Mouse (Mus musculus) neural tube, embryonic 14.5 days (tissue): ENCODE data around the gene Ap1m2. TPM values are rescaled to one million over a fixed set of nuclear protein-coding genes. Genes with fewer than 3 reads are reported as not detected.

Experiments used
- ATAC-seq: fragments of 200-750 bp; cut with Nextera tagmentation; 2 replicates; pipeline ENCODE4 v1.8.0; 2017; ENCODE audit warnings: low read depth, mild to moderate bottlenecking, moderate TSS enrichment, moderate library complexity
- H3K27ac ChIP-seq: fragments of 300-500 bp; sonication (generic); 2 replicates; pipeline ENCODE4 v1.5.1; 2014; ENCODE audit warnings: low read depth, mild to moderate bottlenecking, control low read depth, low read length, moderate library complexity, mixed read lengths
- H3K27me3 ChIP-seq: fragments of 300-500 bp; sonication (generic); 2 replicates; pipeline ENCODE4 v1.6.1; 2014; ENCODE audit warnings: low read length; ENCODE audit not compliant: control insufficient read depth, insufficient read depth
- H3K36me3 ChIP-seq: fragments of 300-500 bp; sonication (generic); 2 replicates; pipeline ENCODE4 v1.6.1; 2014; ENCODE audit warnings: low read length, mixed read lengths; ENCODE audit not compliant: control insufficient read depth, insufficient read depth
- H3K4me1 ChIP-seq: fragments of 300-500 bp; sonication (generic); 2 replicates; pipeline ENCODE4 v1.6.1; 2014; ENCODE audit warnings: low read length; ENCODE audit not compliant: control insufficient read depth, insufficient read depth
- H3K4me2 ChIP-seq: fragments of 300-500 bp; sonication (generic); 2 replicates; pipeline ENCODE4 v1.6.1; 2014; ENCODE audit warnings: mild to moderate bottlenecking, low read depth, low read length, control low read depth
- H3K4me3 ChIP-seq: fragments of 300-500 bp; sonication (generic); 2 replicates; pipeline ENCODE4 v1.5.1; 2014; ENCODE audit warnings: low read depth, low read length, control low read depth, mixed read lengths
- H3K9ac ChIP-seq: fragments of 300-500 bp; sonication (generic); replicated peaks from 2 replicates; pipeline ENCODE4 v1.6.1; 2014; ENCODE audit warnings: low read depth, mild to moderate bottlenecking, control low read depth, low read length, mixed read lengths
- H3K9me3 ChIP-seq: fragments of 300-500 bp; sonication (generic); 2 replicates; pipeline ENCODE4 v1.6.1; 2016; ENCODE audit warnings: low read length; ENCODE audit not compliant: control insufficient read depth
- WGBS: fragments of 180-500 bp; shearing (Covaris S2); extraction: QIAGEN DNeasy Blood & Tissue Kit; methylation state at CpG from one replicate; pipeline ENCODE4 v1.1.7; 2014; 5-methylcytosine and 5-hydroxymethylcytosine counted together
- polyA plus RNA-seq: library from polyadenylated mRNA; unstranded; fragments of >200 nt; fragmentation: Nextera tagmentation; extraction: Ambion mirVana; gene quantifications from 2 replicates; pipeline ENCODE4 v1.2.1, GENCODE M21; 2014

The Ap1m2 gene
- polyA plus RNA-seq, 1 experiment from 2014 or later, result 2.3 TPM

DNA sequence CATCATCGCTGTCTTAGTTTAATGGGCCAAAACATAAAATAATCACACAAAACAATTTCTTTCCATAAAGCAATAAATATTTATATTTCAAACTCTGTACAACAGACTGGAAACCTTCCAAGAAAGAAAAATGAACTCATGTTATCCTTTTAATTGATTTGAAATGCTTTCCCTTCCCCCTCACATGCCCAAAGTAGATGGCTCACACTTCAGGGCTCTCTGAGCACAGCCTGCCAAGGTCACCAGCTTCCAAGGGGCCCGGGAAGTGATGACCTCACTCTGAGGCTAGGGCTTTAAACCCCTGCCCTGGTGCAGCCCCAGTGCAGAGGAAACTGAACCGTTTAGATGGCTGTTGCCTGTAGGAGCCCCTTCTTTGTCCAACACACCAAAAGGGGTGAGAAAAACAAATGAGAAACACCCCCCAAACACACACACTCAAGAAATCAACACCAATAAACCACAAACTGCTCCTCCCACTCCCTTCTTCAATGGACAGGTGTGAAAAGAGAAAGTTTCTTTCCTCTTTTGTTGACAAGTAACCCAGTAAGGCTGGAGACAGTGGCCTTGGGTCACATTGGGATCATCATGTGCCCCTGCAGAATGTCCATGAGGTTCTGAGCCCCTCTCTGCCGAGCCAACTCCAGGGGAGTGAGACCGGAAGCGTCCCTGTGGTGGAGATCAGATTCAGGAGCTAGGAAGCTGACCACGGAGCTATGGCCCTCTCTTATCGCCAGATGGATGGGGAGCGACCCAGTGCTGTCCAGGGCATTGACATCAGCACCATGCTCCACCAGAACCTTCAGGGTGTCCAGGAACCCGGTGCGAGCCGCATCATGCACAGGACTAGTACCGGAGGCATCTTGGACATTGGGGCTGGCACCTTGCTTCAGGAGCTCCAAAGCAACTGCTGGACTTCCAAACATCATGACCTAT is 23.5 kb downstream of the Ap1m2 start:
- peak overlapping the region; percentile 60; the same call in 1 of the 2 replicates for H3K9ac ChIP-seq
- peaks cover 13% of the 10 kb centered on the region; the same call in 1 of the 2 replicates for H3K36me3 ChIP-seq
- H3K27me3 ChIP-seq, result no peaks in the 10 kb centered on the region
- no peaks in the 10 kb centered on the region for H3K9me3 ChIP-seq
- peak overlapping the region; percentile 84 for H3K4me2 ChIP-seq
- H3K27ac ChIP-seq, result peak overlapping the region; percentile 78
- peak overlapping the region; percentile 65 for H3K4me3 ChIP-seq
- ATAC-seq, result no peak
- 79% methylated on average over 13 of the region's 13 CpGs for WGBS
- H3K4me1 ChIP-seq, result peaks cover 26% of the 10 kb centered on the region

DNA sequence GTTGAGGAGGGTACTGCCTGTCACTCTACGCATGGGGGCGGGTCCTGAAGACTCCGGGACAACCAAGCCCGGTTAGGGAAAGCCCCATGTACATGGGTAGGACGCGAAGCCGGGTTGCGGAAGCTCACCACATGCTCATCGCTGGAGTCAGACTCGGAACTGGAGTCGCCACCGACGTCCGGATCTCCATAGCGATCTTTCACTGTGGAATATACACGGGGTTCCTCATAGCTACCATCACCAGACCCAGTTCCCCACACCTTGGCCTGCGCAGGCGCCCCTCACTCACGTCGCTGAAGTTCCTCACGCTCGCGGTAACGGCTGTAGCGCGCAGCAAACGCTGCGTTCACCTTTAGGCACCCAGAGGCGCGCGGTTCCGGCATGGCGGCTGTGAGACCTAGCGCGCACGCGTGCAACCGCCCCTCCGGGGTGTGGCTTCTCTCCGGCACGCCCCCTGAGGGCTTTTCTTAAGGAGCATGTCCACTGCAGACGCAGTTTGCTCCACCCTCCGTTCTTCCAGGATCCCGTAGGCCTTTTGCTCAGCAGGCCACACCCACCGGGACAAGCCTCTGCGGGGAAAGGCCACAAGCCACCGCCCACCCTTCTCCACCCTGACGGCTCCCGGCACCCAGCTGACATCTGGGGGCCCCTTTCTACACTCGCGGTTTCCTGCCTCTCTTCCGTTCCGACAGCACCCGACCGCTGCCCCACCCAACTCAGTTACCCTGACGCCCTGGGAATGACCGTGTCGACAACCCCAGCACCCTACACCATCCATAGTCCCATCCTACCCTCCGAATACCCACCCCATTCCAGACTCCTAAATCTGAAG is 24.4 kb downstream of the Ap1m2 start, which contains the start of gene Kri1:
Kri1 (minus strand) TSS at position 399 of the 832 bp plus-strand sequence.
- H3K4me3 ChIP-seq, result peak within 1 kb of the TSS; percentile 65
- peak within 1 kb of the TSS; percentile 78 for H3K27ac ChIP-seq
- peak within 1 kb of the TSS; percentile 60 for H3K9ac ChIP-seq
- H3K27me3 ChIP-seq, result no peaks in the 10 kb centered on the region
- peaks cover 16% of the 10 kb centered on the region; the same call in 1 of the 2 replicates for H3K36me3 ChIP-seq
- no peaks in the 10 kb centered on the region for H3K9me3 ChIP-seq
- peaks cover 26% of the 10 kb centered on the region for H3K4me1 ChIP-seq
- peak within 1 kb of the TSS; percentile 84 for H3K4me2 ChIP-seq
- under 1% methylated on average over 59 of the region's 59 CpGs for WGBS
- ATAC-seq, result peak; percentile 74

DNA sequence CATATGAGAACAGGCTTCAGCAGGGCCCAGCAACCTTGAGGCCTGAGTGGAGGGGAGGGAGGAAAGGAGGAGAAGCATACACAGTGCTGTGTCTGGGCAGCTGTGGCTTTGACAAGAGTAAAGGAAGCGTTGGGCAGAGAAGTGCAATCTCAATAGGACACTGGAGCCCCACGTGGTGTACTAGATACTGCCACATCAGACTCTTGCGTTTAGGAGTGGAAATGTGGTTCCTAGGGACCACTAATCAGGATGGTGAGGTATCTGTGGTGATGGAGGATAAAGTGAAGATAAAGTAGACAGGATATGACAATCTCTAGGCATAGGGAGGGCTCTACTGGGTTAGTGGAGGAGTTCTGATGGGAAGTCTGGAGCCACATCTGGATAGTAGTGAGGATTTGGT is 25.4 kb downstream of the Ap1m2 start:
- Histone ChIP-seq H3K36me3 (peaks cover 16% of the 10 kb centered on the region; the same call in 1 of the 2 replicates), H3K9me3 (no peaks in the 10 kb centered on the region), H3K4me1 (peaks cover 26% of the 10 kb centered on the region), H3K4me3 (peak overlapping the region; percentile 65), H3K27ac (no peak overlapping the region; the same call in 1 of the 2 replicates), H3K4me2 (peak overlapping the region; percentile 84), H3K9ac (peak overlapping the region; percentile 60; the same call in 1 of the 2 replicates), H3K27me3 (no peaks in the 10 kb centered on the region)
- 63% methylated on average over 3 of the region's 3 CpGs for WGBS
- ATAC-seq, result no peak

DNA sequence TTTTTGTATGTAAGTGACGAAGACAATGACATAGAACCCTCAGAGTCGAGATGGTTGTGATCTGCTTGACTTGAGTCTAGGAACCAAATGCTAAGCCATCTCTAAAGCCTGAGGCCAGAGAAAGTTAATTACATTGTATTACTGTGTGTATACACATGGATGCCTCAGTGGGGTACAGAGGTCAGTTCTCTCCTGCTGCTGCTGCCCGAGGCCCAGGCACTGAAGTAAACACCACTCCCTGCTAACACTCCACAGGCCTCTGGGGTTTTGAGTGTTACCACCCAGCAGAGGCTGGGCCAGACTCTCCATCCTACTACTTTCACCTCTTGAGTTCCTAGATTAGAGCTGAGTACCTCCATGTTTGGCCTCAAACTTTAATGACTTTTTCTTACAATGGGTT is 28.1 kb downstream of the Ap1m2 start:
- no peak for ATAC-seq
- peaks cover 37% of the 10 kb centered on the region for H3K36me3 ChIP-seq

DNA sequence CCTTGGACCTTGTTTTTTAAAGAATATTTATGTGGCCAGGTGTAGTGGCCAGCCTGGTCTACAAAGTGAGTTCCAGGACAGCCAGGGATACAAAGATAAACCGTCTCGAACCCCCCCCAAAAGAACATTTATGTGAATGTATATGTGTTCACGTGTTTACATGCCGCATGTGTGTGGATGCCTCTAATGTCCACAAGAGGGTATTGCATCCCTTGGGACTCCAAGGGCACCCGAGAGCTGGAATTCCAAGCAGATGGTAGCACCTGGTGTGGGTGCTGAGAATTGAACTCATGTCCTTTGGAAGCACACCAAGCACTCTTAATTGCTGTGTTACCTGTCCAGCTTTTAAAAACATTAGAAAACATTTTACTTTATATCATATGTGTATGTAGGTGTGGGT is 28.5 kb downstream of the Ap1m2 start:
- ATAC-seq, result no peak
- Histone ChIP-seq H3K27me3 (no peaks in the 10 kb centered on the region), H3K4me1 (peaks cover 13% of the 10 kb centered on the region), H3K4me3 (no peak overlapping the region), H3K4me2 (no peak overlapping the region), H3K36me3 (peaks cover 41% of the 10 kb centered on the region), H3K9ac (no peak overlapping the region), H3K9me3 (no peaks in the 10 kb centered on the region), H3K27ac (no peak overlapping the region)
- 92% methylated on average over 5 of the region's 5 CpGs for WGBS

More for the DNA sequence above, 28.1 kb downstream of the Ap1m2 start:
- no peak overlapping the region for H3K4me3 ChIP-seq
- no peak overlapping the region for H3K4me2 ChIP-seq
- no peak overlapping the region for H3K27ac ChIP-seq
- 92% methylated on average over 3 of the region's 3 CpGs for WGBS
- no peaks in the 10 kb centered on the region for H3K27me3 ChIP-seq
- peaks cover 17% of the 10 kb centered on the region for H3K4me1 ChIP-seq
- H3K9me3 ChIP-seq, result no peaks in the 10 kb centered on the region
- H3K9ac ChIP-seq, result no peak overlapping the region

- H3K9ac ChIP-seq, result no peak overlapping the region
- no peak overlapping the region for H3K4me2 ChIP-seq
- H3K36me3 ChIP-seq, result peaks cover 78% of the 10 kb centered on the region
- WGBS, result 97% methylated on average over 5 of the region's 5 CpGs
- H3K27me3 ChIP-seq, result no peaks in the 10 kb centered on the region
- no peaks in the 10 kb centered on the region for H3K4me1 ChIP-seq
- no peak overlapping the region for H3K4me3 ChIP-seq
- no peaks in the 10 kb centered on the region for H3K9me3 ChIP-seq
- no peak for ATAC-seq
- no peak overlapping the region for H3K27ac ChIP-seq
These were observed 34.4 kb downstream of the Ap1m2 start for GRCm38 (mm10) chr9:21277776-21278175.

GRCm38 (mm10) chr9:21276307-21276706 is 35.8 kb downstream of the Ap1m2 start:
- Histone ChIP-seq H3K27ac (no peak overlapping the region), H3K36me3 (peaks cover 89% of the 10 kb centered on the region), H3K9me3 (no peaks in the 10 kb centered on the region), H3K27me3 (no peaks in the 10 kb centered on the region), H3K4me1 (no peaks in the 10 kb centered on the region), H3K4me2 (no peak overlapping the region), H3K9ac (no peak overlapping the region), H3K4me3 (no peak overlapping the region)
- 93% methylated on average over 8 of the region's 8 CpGs for WGBS
- no peak for ATAC-seq

DNA sequence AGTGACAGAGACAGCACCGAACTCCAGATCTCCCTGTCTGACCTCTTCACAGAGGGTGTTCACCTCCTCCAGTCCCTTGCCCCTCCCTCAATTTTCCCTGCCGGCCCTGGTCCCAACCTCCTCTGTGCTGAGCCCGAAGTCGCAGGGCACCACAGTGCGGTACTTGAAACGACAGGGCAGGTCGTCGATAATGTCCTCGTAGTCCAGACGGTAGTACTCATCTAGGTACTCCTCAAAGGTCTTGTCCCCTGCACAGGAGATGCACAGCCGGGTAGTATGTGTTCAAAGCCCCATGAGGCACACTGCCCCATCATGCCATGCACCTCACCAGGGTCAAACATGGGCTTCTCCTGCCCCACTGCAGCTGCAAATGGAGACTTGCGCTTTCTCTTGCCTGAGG is 36.4 kb downstream of the Ap1m2 start:
- no peak overlapping the region for H3K4me3 ChIP-seq
- no peaks in the 10 kb centered on the region for H3K27me3 ChIP-seq
- no peak overlapping the region for H3K4me2 ChIP-seq
- WGBS, result 91% methylated on average over 12 of the region's 12 CpGs
- peaks cover 90% of the 10 kb centered on the region for H3K36me3 ChIP-seq
- H3K27ac ChIP-seq, result no peak overlapping the region
- ATAC-seq, result no peak
- no peaks in the 10 kb centered on the region for H3K4me1 ChIP-seq
- H3K9ac ChIP-seq, result no peak overlapping the region
- H3K9me3 ChIP-seq, result no peaks in the 10 kb centered on the region
